Mouse (Mus musculus) 416B (cell line): ENCODE results near the gene Slc8a2.

ENCODE experiments used
- DNase-seq: peaks from one replicate; pipeline ENCODE4 v3.0.0; 2011; ENCODE audit warnings: low read depth

The Slc8a2 gene

DNA sequence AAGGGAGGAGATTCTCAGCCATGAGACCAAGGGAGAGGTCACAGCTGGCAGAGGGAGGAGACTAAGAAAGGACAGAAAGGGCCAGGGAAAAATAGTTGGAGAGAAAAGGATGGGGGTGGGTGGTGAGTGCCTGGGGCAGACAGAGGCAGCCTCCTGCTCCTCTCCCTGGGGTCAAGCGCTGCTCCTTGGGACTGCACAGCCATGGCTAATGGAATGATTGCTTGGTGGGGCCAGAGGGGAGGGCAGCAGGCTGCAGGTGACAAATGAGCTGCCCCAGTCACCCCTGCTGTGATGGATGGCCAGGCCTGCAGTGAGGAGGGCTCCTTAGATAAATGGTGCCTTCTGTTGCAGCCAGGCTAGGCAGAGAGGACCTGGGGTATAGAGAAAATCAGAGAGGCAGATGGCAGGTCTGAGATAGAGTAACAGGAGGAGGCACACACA lies 42.5 kb downstream of the Slc8a2 start:
- no peak for DNase-seq

DNA sequence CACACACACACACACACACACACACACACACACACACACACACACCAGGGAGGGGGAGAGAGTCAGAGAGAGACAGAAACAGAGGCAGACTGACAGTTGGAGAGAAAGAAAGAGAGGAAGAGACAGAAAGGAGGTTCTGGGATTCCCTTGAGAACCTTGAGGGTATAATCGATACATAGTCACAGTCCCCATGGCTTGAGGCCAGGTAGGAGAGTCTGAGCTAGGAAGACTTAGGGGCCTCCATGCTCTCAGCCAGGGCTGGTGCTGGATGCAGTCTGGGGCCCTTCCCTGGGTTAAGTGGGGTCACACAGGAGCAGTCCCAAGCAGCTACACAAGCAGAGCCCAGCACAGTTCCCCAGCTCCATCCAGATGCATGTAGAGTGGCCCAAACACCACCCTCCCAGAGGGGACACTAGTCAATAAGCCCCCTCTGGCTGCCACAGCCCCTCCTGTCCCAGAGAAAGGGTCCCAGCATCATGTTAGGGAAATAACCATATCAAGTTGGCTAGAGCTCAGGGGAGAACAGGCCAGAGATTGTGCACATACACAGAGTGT lies 43.0 kb downstream of the Slc8a2 start:
- DNase-seq = no peak

DNA sequence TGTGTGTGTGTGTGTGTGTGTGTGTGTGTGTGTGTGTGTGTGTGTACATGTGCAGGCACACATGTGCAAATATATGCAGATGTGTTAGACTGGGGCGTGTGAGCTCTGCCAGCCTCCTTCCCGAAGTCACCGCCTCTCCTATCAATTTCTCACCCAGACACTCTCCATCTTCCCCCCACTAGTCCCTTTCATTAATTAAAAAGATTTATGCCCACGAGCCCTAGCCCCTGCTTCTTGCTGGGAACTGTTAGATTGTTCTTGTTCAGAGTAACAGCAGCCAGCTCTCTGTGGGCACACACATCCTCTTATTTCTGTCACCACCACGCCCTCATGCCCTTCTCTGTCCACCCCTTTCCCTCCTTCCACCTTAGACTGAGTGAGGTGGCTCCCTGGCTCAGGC lies 43.5 kb downstream of the Slc8a2 start:
- DNase-seq = no peak

DNA sequence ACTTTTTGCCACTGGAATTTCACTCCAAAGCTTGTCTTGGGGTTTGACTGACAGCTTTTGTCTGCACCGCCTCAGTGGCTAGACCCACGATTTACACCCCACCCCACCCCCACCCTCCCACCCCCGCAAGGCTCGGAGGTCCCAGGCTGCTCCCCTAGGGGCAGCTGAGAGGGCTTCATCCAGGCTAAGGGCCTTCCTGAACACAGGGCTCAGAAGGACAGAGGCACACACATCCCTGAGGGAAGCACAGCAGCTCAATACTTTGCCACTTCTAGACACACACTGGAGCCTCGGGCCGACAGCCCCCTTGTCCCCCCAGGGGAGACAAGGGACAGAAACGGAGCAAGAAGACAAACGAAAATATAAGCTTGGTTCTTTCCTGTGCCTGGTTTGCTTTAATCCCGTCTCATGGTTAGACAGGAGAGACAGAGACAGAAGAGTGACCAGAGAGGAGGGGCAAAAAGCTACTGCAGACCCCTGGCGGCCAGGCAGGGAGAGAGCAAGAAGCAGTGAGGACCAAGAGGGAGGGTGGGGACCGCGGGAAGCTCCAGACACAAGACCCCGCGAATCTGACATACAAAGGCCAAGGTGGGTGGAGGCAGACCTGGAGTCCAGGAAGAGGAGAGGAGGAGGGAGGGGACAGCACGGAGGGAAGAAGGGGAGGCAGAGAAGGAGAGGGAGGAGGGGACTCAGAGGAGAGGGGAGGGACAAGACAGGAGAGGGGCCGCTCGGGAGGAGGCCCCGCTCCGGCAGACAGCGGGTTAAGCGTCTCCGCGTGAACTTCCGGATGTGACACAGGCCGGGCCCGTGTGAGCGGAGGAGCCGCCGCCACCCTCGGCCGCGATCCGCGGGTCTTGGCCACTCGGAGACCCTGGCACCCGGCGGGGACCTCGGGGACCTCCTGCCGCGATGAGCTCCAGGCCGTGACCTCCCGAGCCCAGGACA lies 45.2 kb downstream of the Slc8a2 start, which contains the start of gene Meis3:
Meis3 (plus strand) TSS at position 494 of the 945 bp plus-strand sequence.
- peak; percentile 39 for DNase-seq

DNA sequence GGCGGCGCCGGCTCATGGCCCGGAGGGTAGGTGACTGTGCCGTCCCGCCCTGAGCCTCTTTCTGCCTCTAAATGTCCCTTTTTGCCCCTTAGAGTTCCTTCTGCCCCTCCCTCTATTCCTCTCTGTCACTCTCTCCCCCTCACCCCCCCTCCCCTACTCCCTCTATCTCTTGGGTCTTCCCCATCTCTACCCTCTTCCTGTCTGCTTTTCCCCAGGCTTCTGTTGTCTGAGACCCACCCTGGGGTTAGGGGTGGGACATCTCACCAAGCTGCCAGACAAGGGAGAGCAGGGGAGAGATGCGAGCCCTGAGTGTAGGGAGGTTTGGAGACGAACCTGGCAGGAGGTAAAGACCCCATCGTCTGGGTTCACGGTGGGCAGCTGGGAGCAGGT lies 45.9 kb downstream of the Slc8a2 start:
- DNase-seq = no peak

DNA sequence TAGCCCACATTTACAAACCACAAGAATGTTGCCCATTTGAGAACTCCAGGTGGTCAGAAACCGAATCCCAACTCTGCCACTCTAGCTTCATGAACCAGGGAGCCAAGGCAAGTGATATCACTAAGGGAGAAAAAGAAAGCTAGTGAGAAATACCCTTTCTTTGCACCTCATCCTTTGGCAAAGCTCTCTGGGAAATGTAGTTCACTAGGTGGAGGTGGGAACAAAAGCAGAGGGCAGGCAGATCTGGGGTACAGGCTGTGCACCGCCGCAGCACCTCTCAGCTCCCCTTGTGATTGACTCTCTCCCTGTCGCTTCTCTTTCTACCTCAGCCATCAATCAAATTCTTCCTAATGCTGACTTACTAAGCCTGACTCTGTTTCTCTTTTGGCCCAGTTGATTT lies 48.5 kb downstream of the Slc8a2 start:
- DNase-seq = no peak

DNA sequence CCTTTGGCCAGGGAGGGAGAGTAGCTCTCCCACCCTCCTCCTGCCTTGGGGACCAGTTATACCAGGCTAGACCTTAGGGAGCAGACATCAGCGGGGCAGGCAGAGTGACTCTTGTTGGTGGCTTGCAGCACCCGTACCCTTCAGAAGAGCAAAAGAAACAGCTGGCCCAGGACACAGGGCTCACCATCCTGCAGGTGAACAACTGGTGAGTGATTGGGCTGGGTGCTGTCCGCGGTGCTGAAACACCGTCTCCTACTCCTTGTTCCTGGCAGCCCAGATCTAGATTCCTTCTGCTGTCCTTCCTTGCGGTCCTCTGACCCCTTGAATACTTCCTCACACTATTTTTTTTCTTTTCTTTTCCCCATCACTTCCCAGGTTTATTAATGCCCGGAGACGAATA lies 54.0 kb downstream of the Slc8a2 start:
- DNase-seq = peak; percentile 58

DNA sequence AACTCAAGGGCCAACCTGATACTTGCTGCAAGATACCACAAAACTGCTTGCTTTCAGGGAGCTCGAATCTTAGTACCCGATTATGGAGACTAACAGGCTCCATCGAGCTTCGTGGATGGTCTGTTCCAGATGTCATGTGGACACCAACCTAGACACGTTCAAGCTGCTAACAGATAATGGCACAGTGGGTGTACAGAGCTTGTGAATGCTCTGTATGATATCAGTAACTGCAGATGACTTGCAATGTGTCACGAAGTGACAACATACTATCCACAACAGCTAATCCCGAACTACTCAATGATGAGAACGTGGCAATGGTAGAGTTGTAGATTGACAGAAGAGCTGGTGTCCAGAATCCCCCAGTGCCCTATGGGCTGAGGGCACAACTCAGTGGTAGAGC lies 57.9 kb downstream of the Slc8a2 start:
- no peak for DNase-seq

DNA sequence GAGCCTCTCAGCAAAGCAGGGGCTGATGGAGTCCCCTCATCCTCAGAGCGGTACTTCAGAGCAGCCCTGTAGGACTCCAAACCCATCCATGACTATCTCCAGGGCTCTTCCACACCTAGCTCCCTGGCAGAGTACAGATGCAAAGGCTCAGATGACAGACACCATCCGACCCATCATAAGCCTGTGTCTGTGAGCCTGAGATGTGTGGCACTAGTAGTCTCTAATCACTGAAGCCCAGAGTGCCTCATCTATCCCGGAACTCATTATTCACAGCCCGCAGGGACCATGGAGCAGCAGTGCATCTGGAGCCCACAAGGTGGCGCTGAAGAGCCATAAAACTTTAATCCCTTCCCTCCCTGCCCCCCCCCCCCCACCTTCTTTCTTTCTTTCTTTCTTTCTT lies 62.7 kb downstream of the Slc8a2 start:
- peak; percentile 73 for DNase-seq

DNA sequence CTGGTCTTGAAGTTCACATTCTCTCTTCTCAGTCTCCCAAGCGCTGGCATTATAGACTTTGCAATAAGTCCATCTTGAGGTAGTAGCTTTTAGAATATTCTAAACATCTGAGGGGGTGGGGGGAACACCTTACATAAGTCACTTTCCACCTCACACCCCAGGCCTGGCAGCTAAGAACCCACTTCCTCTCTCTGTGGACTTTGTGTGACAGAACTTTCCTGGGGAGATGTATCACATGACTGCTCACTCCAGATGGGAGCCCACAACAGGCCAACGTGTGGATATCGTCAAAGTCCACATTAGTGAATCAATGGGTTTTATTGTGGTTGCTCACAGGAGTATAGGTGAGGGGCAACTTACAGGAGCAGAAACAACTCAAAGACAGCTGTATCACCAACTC lies 64.1 kb downstream of the Slc8a2 start:
- peak; percentile 42 for DNase-seq

DNA sequence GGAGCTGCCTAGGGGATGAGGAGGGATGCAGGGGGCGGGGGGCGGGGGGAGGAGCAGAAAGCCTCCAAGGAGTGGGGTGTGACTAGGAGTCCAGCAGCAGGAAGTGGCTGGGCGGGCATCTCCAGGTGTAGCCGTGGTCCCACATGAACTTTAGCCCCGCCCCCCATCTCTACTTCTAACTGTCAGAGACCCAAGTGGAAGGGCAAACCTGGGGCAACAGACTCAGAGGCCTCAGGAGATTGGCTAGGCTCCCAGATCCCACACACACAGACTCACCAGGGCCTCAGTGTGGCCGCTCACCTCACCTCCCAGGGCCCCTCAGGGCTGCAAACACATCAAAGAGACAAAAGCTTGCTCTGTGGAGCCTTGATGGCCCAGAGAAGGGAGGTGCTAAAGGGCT lies 67.0 kb downstream of the Slc8a2 start:
- no peak for DNase-seq

DNA sequence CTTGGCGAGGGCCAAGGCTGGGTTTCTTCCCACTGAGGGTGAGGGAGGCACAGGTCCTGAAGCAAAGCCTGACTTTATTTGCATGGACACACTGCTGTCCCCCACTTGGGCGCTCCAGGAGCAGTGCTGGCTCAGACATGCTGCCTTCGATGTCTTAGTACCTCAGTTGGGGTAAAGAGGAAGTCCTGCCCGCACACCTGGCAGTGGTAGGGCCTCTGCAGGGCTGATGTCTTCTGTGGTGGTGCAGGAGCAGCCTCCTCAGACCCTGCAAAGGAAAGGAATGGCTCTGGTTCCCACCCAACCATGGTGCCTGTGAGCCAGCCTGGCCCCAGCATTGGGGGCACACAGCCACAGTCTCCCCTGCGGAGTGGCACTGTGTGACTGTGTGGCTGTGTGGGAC lies 67.5 kb downstream of the Slc8a2 start:
- no peak for DNase-seq

DNA sequence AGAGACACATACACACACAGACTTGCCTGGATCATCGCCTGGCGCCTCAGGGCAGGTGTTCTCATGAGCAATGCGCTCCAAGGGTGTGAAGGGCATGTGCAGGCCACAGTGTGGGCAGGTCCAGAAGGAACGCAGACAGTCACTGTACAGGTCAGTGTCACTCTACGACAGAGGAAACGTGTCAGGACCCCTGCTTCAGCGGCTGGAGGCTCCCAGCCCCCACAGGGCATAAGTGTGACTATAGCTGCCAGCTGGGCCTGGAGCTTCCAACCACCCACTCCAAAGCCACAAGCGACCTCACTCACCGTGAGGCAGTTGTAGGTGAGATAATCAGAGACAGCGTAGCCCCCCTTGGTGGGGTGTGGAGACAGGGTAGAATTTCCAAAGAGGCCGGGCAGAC lies 68.9 kb downstream of the Slc8a2 start:
- no peak for DNase-seq

DNA sequence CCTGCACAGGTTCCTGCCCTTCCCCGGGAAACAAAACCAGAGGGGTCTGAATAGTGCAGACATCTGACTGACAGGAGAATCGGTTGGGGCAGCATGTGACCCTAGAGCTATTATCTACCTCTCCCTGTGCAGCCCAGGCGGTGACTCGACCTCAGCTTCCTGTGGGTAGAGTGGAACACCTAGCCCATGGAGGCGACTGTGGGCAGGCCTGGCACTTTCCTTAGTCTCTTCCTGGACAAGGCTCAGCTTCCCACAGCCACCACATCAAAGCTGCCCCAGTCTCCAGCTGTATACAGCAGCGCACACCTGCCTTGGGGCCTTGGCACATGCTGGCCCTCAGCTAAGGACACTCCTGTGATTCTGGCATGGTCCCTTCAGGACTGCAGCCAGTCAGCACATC lies 71.5 kb downstream of the Slc8a2 start:
- DNase-seq = peak; percentile 76

DNA sequence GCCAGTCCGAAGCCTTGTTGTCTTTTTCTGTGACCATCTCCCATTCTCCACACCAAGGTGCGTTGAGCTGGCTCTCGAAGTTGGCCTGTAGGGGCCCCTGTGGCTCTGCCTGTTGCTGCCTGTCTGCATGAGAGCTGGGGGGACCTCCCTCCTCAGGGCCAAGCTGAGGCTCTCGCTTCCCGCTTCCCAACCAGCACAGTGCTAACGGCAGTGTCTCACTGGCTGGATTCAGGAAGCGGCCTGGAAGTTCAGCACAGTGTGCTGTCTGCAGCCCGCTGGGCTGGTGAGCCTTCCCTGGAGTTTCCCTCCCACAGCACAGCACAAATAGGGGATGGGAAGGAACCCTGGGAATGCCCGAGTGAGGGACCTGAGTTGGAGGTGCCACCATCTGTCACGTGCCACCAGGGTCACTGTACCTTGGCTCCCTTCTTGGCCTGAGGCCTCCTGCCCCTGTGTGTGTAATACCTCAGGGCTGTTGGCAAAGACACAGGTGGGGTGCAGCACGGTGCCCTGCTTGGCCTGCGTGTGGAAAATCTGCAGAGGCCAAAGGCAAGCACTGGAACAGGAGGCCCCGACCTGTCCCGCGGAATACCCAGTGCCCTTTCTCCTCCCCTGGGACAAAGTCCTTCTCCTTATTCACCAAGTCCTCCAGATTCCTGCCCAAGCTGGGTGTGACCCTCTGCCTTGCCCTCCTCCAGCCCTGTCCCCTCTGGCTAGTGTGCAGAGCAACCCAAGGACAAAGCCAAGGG lies 73.3 kb downstream of the Slc8a2 start:
- DNase-seq = no peak

DNA sequence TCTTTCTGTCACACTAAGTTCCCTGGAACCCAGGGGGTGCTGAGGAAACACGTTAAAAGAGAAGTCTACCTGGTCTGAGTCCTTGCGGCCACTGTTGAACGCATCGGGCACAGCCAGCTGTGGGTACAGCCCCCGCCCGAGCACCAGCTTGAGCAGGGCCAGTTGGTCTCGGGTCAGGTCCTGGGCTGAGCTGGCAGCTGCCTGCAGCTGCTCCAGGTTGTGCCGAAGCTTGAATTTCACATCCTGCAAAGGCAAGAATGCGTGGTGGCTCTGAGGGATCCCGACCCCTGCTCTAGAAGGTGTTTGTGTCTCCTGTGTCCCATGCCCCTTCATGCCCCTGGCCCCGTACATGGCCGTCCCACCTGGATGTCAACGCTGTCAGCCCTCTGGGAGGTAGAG lies 73.9 kb downstream of the Slc8a2 start:
- DNase-seq = no peak

DNA sequence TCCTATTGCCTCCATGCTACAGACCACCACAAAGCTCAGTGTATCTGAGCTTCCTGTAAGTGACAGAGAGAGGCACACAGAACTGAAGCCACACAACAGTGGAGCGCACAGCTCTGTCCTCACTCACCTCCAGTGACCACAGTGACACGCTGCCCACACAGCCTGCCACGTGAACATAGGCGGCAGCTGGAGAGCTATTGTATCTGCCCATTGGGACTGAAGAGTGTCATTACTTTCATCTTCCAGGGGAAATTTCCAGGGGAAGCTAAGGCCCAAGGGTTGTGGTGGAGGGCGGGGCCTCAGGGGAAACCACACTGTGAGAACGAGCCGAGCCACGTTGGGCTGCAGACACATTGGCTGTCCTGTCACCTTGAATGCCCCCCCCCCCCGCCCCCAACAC lies 75.2 kb downstream of the Slc8a2 start:
- DNase-seq = peak; percentile 62

DNA sequence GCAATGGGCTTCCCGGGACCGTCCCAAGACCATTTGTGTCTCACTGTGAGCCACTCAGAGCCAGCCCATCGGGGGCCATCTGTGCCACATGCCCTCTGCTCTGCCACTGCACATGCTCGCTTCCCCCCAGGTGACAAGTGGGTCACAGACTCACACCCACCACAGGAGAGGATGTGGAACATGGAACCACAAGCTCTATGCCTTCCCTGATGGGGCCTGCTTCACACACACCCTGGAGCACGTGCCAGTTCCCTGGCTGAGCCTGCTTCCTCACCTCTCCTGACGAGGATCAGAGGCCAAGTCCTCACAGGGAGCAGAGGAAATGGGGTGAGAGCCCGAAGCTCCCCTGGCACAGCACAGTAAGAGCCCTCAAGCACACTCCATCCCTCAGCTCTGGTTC lies 77.5 kb downstream of the Slc8a2 start:
- DNase-seq = no peak

DNA sequence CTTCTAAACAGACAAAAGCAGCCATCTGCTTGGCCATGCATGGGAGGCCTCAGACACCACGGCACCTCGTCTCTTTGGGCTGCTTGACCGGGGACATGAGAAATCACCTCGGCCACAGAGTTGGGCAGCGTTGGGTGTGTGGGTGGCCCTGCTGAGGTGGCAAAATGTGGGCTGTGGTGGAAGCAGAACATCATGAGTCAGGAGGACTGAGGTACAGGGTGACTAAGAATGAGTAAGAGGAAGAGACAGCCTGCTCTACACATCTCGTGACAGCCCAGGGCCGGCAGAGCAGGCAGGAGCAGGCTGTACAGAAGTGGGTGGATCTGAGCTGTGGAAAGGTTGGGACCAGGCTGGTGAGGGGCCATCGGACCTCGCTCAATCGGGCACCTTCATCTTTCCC lies 77.9 kb downstream of the Slc8a2 start:
- DNase-seq = peak; percentile 95

DNA sequence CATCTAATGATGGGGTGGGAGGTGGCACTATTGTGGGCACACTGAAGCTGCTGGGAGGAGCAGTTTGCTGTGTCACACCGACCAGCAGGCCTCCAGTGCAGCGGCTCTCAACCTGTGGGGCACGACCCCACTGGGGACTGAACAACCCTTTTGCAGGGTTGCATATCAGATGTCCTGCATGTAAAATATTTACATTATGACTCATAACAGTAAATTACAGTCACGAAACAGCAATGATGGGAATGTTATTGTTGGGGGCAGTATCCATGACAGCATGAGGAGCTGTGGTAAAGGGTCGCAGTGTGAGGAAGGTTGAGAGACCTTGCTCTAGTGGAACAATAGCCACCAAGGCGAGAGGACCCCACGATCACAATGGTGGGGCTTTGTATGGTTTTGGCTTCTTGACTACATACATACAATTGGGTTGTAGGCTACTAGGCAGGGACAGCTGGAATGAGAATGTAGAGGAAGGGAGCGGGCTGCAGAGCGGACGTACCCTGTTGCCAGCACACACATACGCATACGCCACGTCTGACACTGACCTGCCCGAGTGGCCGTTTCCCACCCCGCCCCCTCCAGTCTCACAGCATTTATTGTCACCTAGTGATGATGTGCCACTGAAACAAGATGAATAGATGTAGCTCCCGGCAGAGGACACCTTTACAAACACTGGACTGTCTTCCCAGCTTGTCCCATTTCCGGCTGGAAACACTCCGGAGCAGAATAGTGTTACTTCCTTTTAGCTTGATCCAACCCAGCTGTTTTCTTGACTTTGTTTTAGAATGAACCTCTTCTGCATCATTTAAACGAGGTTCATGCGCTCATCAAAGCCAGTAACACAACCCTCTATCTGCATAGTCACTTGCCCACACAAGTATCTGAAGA lies 79.4 kb downstream of the Slc8a2 start:
- peak; percentile 27 for DNase-seq
